Mouse (Mus musculus) thymus, adult 2 months (tissue): ENCODE results near the gene Zfp830.

ENCODE experiments used
- CTCF ChIP-seq: fragments of 200-500 bp; IDR thresholded peaks from 2 replicates; pipeline ENCODE4 v1.5.1; 2012; ENCODE audit warnings: mild to moderate bottlenecking, control low read depth, low read length, moderate library complexity, borderline replicate concordance; ENCODE audit not compliant: control insufficient read depth, poor library complexity, insufficient read depth; ENCODE audit errors: extremely low read depth
- POLR2A ChIP-seq: fragments of 200-500 bp; IDR thresholded peaks from 2 replicates; pipeline ENCODE4 v1.6.1; 2012; ENCODE audit warnings: mild to moderate bottlenecking, low read length, control low read depth, moderate library complexity; ENCODE audit not compliant: control insufficient read depth, poor library complexity, insufficient read depth; ENCODE audit errors: extremely low read depth

DNA sequence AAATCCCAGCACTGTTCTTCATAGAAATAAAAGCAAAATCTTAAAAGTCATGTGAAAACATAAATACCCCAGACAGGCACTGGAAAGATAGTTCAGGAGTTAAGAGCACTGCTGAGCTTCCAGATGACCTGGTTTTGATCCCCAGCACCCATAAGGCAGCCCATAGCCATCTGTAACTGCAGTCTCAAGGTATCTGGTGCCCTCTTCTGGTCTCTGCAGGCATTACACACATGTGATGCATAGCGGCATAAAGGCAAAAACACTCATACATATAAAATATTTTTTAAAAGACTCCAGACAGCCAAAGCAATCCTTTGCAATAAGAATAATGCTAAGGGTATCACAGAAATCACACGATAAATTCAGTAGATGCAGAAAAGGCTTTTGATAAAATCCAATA lies 37.3 kb upstream of the Zfp830 start:
- no peak for TF ChIP-seq POLR2A
- TF ChIP-seq CTCF: no peak
